Mouse (Mus musculus): ENCODE data around the gene Olfr954.

The Olfr954 gene

GRCm38 (mm10) chr9:39456401-39456800 is at the start of gene Olfr954:
Olfr954 (plus strand) TSS chr9:39456701.
- DNase-seq: no peak

DNA sequence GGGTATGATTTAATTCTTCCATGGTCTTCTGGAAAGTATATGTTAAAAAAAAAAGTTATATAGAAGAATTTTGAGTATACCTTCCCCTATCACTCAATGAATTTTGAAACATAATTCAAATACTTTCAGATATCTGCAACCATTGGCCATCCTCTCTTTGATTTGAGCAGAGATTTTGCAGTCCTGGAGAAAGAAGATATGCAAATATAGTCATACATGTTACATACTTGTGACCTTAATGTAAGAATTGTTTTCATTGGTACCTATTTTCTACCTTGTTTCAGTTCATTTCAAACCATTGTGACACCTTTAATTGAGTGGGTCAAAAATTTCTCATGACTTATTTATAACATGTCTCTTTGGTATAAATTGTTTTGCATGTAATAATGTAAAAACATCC is 29.5 kb upstream of the Olfr954 start, which contains the start of gene Olfr952:
Gene Olfr952 (minus strand): TSS at position 101 of the 400 bp plus-strand sequence.
- DNase-seq: no peak

DNA sequence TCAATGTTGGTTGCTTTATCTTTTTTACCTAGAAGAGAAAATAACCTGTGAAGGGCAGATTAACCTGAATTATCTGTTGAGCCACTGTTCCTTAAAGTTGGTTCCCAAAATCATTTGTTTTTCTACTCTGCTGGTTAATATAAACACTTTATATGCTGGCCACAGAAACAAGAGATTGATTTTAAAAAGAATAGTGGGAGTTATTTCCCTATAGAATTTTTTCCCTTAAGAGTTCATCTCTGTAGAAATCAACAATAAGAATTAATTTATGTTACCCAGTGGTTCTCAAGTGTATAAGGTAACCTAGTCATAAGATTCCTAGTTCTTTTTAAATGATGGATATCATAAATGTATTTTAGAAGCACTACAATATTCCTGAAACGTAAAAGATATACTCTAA is 15.3 kb downstream of the Olfr954 start, which contains the start of gene Olfr955:
Gene Olfr955 (minus strand): TSS at position 101 of the 400 bp plus-strand sequence.
- no peak for DNase-seq

GRCm38 (mm10) chr9:39493895-39494294 is 37.4 kb downstream of the Olfr954 start, which contains the start of gene Olfr44:
Olfr44 (minus strand) TSS chr9:39493995.
- no peak for DNase-seq

DNA sequence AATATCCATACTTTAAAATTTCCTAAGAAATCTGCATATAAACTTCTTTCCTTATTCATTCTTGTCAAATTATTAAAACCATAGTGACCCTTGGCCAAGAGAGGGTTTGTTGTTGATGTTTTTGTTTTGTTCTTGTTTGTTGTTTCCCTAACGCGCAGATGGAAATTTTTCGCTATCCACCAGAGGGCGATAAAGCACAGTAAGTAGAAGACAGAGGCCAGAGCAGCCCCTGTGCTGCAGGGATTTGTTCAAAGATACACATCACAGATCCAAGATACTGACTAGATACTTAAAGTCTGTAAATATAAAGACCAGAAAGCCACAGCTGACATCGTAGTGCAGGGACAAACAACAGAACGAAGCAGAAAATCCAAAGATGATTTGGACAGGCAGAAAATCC is 52.5 kb downstream of the Olfr954 start:
- DNase-seq: peak; percentile 20 to 30

- DNase-seq: no peak
Observed at GRCm38 (mm10) chr9:39509412-39509811, 52.9 kb downstream of the Olfr954 start.

Data from cerebellum, adult 18-20 months (tissue).